Mouse (Mus musculus) neural tube, embryonic 11.5 days (tissue): ENCODE measurements at regions not wholly inside any gene's neighbourhood (a gene's known extent, or its start where the extent isn't known, plus 50 kb on each side); places are given as distances from the start of the nearest gene placed in this dataset.

Experiments
- ATAC-seq: fragments of 200-750 bp; cut with Nextera tagmentation; 2 replicates; pipeline ENCODE4 v1.8.0; 2017; ENCODE audit warnings: moderate number of reproducible peaks, mild to moderate bottlenecking, moderate TSS enrichment, moderate library complexity; ENCODE audit not compliant: insufficient read depth, low FRiP score, low TSS enrichment
- DNase-seq: peaks from one replicate; pipeline ENCODE4 v3.0.0-alpha.2; 2015; ENCODE audit warnings: low spot score
- H3K27ac ChIP-seq: fragments of 300-500 bp; sonication (generic); 2 replicates; pipeline ENCODE4 v1.5.1; 2014; ENCODE audit warnings: low read depth, mild to moderate bottlenecking, low read length
- H3K27me3 ChIP-seq: fragments of 300-500 bp; sonication (generic); 2 replicates; pipeline ENCODE4 v1.6.1; 2014; ENCODE audit warnings: mild to moderate bottlenecking, low read length, mixed read lengths; ENCODE audit not compliant: control insufficient read depth, insufficient read depth
- H3K36me3 ChIP-seq: fragments of 300-500 bp; sonication (generic); 2 replicates; pipeline ENCODE4 v1.6.1; 2014; ENCODE audit warnings: mild to moderate bottlenecking, low read length, moderate library complexity, mixed read lengths; ENCODE audit not compliant: control insufficient read depth, insufficient read depth
- H3K4me1 ChIP-seq: fragments of 300-500 bp; sonication (generic); 2 replicates; pipeline ENCODE4 v1.6.1; 2014; ENCODE audit warnings: low read length, mixed read lengths; ENCODE audit not compliant: control insufficient read depth, insufficient read depth
- H3K4me2 ChIP-seq: fragments of 300-500 bp; sonication (generic); 2 replicates; pipeline ENCODE4 v1.6.1; 2014; ENCODE audit warnings: low read depth, mild to moderate bottlenecking, moderate library complexity
- H3K4me3 ChIP-seq: fragments of 300-500 bp; sonication (generic); 2 replicates; pipeline ENCODE4 v1.5.1; 2014; ENCODE audit warnings: low read depth, low read length
- H3K9ac ChIP-seq: fragments of 300-500 bp; sonication (generic); 2 replicates; pipeline ENCODE4 v1.6.1; 2014; ENCODE audit warnings: mild to moderate bottlenecking, low read length
- H3K9me3 ChIP-seq: fragments of 300-500 bp; sonication (generic); 2 replicates; pipeline ENCODE4 v1.6.1; 2016; ENCODE audit warnings: low read length; ENCODE audit not compliant: control insufficient read depth
- WGBS: fragments of 180-500 bp; shearing (Covaris S2); extraction: QIAGEN DNeasy Blood & Tissue Kit; methylation state at CpG from one replicate; pipeline ENCODE4 v1.1.7; 2014; 5-methylcytosine and 5-hydroxymethylcytosine counted together

GRCm38 (mm10) chr8:117959501-117959900 lies 157.8 kb upstream of the Mphosph6 start:
- DNase-seq (no peak), ATAC-seq (no peak)

DNA sequence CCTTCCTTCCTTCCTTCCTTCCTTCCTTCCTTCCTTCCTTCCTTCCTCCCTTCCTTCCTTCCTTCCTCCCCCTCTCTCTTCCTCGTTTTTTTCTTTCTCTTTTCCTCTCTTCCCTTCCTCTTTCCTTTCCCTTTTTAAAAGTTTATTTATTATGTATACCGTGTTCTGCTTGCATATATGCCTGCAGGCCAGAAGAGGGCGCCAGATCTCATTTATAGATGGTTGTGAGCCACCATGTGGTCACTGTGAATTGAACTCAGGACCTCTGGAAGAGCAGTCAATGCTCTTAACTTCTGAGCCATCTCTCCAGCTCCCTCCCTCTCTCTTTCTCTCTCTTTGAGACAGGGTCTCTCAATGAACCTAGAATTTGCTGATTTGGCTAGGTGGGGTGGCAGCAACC lies 157.2 kb upstream of the Mphosph6 start:
- Histone ChIP-seq H3K9me3 (no peaks in the 10 kb centered on the region), H3K27me3 (no peaks in the 10 kb centered on the region), H3K4me3 (no peak overlapping the region), H3K4me1 (no peaks in the 10 kb centered on the region), H3K27ac (no peak overlapping the region), H3K9ac (no peak overlapping the region), H3K4me2 (no peak overlapping the region), H3K36me3 (no peaks in the 10 kb centered on the region)
- WGBS = 40% methylated on average over 3 of the region's 3 CpGs
- no peak for ATAC-seq
- DNase-seq = no peak

More at GRCm38 (mm10) chr8:117959501-117959900, 157.8 kb upstream of the Mphosph6 start:
- Histone ChIP-seq H3K4me1 (no peaks in the 10 kb centered on the region), H3K9me3 (no peaks in the 10 kb centered on the region), H3K4me3 (no peak overlapping the region), H3K27ac (no peak overlapping the region), H3K36me3 (no peaks in the 10 kb centered on the region), H3K27me3 (no peaks in the 10 kb centered on the region), H3K9ac (no peak overlapping the region), H3K4me2 (no peak overlapping the region)
- 78% methylated on average over 8 of the region's 8 CpGs for WGBS

DNA sequence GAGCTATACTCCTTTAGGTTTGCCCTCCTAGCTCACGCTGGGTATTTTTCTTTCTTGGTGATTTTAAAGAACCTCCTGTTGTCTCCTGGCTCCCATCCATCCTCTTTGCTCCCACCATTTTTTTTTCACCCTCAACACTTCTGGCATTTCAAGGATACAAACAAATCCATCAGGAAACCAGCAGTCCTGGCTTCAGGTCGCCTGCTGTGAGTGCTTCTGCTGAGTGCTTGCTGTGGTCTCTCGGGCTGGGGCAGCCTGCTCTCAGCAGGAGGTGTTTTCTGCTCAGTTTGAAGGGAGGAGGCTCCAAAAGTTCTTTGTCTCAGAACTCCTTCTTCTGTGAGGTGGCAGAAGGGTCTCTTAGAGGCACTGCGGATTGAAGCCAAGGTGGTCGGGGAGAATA lies 149.9 kb upstream of the Mphosph6 start:
- Histone ChIP-seq H3K9ac (no peak overlapping the region), H3K4me2 (no peak overlapping the region), H3K27me3 (no peaks in the 10 kb centered on the region), H3K27ac (no peak overlapping the region), H3K4me1 (peaks cover 4% of the 10 kb centered on the region; the same call in 1 of the 2 replicates), H3K4me3 (no peak overlapping the region), H3K36me3 (no peaks in the 10 kb centered on the region), H3K9me3 (no peaks in the 10 kb centered on the region)
- DNase-seq (no peak), ATAC-seq (no peak)
- 23% methylated on average over 5 of the region's 5 CpGs for WGBS

DNA sequence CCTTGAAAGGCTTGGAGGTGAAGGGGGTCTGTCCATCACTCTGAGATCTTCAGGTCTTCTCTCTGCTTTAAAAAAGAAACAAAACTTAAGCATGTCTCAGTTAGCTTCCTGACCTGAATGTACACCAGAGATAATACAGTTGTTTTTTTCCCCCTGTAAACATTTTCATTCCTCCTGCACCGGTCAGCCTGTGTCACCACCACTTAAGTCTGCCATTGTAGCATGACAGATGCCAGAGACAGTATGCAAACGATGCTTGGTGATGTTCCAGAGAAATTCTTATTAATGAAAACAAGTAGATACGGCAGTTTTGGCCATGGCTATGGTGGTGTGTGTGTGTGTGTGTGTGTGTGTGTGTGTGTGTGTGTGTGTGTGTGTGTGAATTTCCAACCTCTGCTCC lies 144.8 kb upstream of the Mphosph6 start:
- Histone ChIP-seq H3K27me3 (no peaks in the 10 kb centered on the region), H3K9ac (no peak overlapping the region), H3K27ac (no peak overlapping the region), H3K4me3 (no peak overlapping the region), H3K36me3 (no peaks in the 10 kb centered on the region), H3K4me2 (no peak overlapping the region), H3K9me3 (no peaks in the 10 kb centered on the region), H3K4me1 (no peaks in the 10 kb centered on the region; the same call in 1 of the 2 replicates)
- 90% methylated on average over 3 of the region's 3 CpGs for WGBS
- no peak for DNase-seq
- no peak for ATAC-seq

DNA sequence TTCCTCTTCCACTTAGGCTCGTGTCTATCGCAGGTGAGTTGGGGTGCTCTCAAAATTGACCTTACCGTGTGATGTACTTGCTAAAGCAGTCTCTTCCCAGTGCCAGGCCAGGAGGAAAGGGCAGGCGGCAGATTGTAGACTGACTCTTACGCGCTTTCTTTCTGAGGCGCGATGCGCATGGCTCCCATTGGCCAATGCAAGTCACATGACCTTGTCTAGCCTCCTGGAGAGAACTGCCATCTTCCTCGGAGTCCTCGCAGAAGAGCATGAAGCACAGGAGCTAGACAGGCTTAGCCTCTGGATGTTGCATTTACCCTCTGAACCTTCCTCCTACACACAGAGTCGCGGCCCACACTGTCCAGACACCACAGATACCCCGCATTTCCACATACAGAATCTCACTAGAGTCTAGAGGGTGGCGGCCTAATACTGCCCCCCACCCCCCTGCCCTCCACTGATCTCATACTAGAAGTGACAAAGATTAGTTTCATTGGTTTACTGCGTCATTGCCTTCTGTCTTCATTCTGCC lies 132.9 kb upstream of the Mphosph6 start:
- no peaks in the 10 kb centered on the region for H3K27me3 ChIP-seq
- no peak overlapping the region for H3K9ac ChIP-seq
- ATAC-seq = peak; percentile 27; the same call in 1 of the 2 replicates
- 91% methylated on average over 16 of the region's 16 CpGs for WGBS
- no peak for DNase-seq
- no peaks in the 10 kb centered on the region for H3K4me1 ChIP-seq
- no peak overlapping the region for H3K27ac ChIP-seq
- no peaks in the 10 kb centered on the region for H3K9me3 ChIP-seq
- no peak overlapping the region for H3K4me2 ChIP-seq
- H3K4me3 ChIP-seq = no peak overlapping the region
- H3K36me3 ChIP-seq = no peaks in the 10 kb centered on the region

- no peaks in the 10 kb centered on the region for H3K9me3 ChIP-seq
Observed at GRCm38 (mm10) chr8:117930687-117931086, 128.9 kb upstream of the Mphosph6 start.

DNA sequence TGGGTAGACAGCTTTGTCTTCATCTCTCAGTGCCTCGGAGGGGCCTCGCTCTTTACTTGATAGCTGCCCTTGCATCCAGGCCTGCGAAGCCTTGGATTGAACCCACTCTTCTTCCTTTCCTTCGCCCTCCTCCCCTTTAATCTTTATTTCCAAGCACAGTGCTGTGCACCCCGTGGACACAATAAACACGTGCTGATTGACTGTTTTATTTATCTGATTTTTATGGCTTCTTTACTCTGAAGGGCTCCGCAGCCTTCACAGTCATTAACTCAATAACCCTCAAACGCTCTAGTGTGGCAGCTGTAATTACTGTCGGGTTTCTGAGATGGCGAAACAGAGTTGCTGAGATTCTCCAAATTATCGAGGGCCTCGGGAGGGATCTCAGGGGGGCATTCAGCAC lies 127.9 kb upstream of the Mphosph6 start:
- Histone ChIP-seq H3K9ac (no peak overlapping the region), H3K27me3 (no peaks in the 10 kb centered on the region), H3K4me2 (no peak overlapping the region), H3K27ac (no peak overlapping the region), H3K4me1 (0 out of 2 replicates have a peak, but pooled peaks cover 2% of the 10 kb centered on the region), H3K4me3 (no peak overlapping the region), H3K36me3 (no peaks in the 10 kb centered on the region), H3K9me3 (no peaks in the 10 kb centered on the region)
- ATAC-seq (peak; percentile 74), DNase-seq (peak; percentile 25)
- WGBS = 22% methylated on average over 12 of the region's 12 CpGs

More at GRCm38 (mm10) chr8:117930687-117931086, 128.9 kb upstream of the Mphosph6 start:
- Histone ChIP-seq H3K36me3 (no peaks in the 10 kb centered on the region), H3K4me2 (no peak overlapping the region), H3K4me1 (0 out of 2 replicates have a peak, but pooled peaks cover 2% of the 10 kb centered on the region), H3K27ac (no peak overlapping the region), H3K27me3 (no peaks in the 10 kb centered on the region), H3K4me3 (no peak overlapping the region), H3K9ac (no peak overlapping the region)
- DNase-seq (no peak), ATAC-seq (no peak)
- 59% methylated on average over 6 of the region's 6 CpGs for WGBS

- no peaks in the 10 kb centered on the region for H3K36me3 ChIP-seq
- DNase-seq = no peak
- ATAC-seq = no peak
- no peak overlapping the region for H3K27ac ChIP-seq
- 85% methylated on average over 6 of the region's 6 CpGs for WGBS
- no peak overlapping the region for H3K9ac ChIP-seq
- no peaks in the 10 kb centered on the region for H3K27me3 ChIP-seq
- no peak overlapping the region for H3K4me3 ChIP-seq
- no peak overlapping the region for H3K4me2 ChIP-seq
- no peaks in the 10 kb centered on the region for H3K9me3 ChIP-seq
- 0 out of 2 replicates have a peak, but pooled peaks cover 2% of the 10 kb centered on the region for H3K4me1 ChIP-seq
Observed at GRCm38 (mm10) chr8:117923296-117923695, 121.6 kb upstream of the Mphosph6 start.

DNA sequence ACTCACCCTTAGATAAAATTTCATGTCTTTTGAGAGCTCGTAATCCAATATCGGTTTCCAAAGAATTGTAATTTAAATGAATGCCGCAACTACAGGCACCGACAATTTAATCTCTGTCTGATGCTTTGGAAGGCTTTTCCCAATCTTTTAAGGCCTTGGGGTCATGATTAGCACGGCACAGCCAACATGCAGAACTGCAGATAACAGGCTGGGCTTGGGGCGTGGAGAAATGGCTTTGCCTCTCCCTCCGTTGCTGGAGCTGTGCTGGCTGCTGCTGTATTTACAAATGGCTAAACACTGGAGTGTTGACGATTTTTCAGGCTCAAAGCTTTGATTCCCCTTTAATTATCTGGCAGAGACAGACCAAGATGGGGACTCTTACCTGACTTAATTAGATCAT lies 101.3 kb upstream of the Mphosph6 start:
- Histone ChIP-seq H3K9me3 (no peaks in the 10 kb centered on the region), H3K27ac (no peak overlapping the region), H3K4me1 (no peaks in the 10 kb centered on the region), H3K27me3 (no peaks in the 10 kb centered on the region), H3K4me2 (no peak overlapping the region), H3K9ac (no peak overlapping the region), H3K36me3 (no peaks in the 10 kb centered on the region), H3K4me3 (no peak overlapping the region)
- ATAC-seq (no peak), DNase-seq (no peak)
- WGBS = 86% methylated on average over 8 of the region's 8 CpGs
